Mouse (Mus musculus) CD8-positive naive resting alpha-beta T cell, adult 2 months (primary cell): ENCODE measurements around the gene Ablim1.

ENCODE experiments used
- DNase-seq, 2 experiments: peaks; one replicate each; pipeline ENCODE4 v3.0.0; 2022; ENCODE audit warnings: low read depth in 2 of 2, low spot score in 2 of 2

The Ablim1 gene

GRCm38 (mm10) chr19:57081536-57081935, 233.2 kb downstream of the Ablim1 start:
- no peak for DNase-seq

DNA sequence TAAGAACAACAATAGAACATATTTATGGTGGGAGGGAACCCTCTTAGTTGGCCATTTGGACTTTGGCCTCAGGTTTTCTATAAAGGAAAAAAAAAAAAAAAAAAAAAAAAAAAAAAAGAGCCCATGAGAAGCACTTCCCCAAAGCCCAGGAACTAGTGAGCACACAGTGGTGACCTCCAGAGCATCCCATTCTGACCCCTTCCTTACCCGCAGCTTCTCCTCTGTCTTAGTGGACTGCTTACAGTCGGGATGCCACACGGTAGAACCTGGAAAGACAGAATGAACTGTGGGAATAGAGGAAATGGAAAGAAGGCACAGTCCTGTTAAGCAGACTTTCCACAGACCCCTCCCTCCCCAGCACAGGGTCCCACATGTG, 235.1 kb downstream of the Ablim1 start:
- no peak for DNase-seq

GRCm38 (mm10) chr19:57078867-57079605, 235.7 kb downstream of the Ablim1 start:
- no peak for DNase-seq

DNA sequence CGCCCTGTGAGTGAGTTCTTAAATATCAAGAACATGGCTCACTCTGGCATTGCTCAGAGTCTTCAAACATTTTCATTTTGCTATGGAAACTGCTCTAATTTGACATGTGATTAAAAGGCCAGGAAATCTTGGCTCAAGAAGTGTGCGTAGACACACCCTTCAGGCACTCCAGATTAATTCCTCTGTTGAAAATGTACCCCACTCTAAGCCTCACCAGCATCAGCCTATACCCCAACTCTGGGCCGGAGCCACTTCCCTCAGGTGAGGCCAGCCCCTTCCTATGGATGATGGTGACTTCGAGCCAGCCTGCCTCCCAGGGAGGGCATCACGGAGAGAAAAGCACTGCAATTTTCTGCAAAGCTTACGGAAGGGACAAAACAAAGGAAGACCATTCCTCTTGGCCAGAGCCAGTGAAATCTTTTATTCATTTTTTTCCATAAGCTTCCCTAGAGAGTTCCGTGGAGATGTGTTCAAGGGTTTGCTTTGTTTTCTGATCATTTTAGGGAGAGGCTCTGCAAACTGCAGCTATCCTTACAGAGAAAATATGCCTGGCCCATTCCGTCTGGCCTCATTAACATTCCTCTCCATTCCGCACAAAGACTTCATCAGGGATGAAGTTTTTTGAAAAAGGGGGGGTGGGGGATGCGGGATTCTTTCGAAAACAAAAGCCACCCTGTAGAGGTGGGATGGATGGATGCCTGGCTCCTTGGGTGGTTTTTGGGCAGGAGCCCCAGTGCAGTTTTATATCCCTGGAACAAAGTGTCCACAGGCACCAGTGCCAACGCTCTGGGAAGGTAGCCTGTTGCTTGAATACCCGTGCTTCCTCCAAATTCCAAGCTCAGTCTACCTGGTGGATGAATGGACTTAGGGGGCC, 236.7 kb downstream of the Ablim1 start:
- DNase-seq: no peak

DNA sequence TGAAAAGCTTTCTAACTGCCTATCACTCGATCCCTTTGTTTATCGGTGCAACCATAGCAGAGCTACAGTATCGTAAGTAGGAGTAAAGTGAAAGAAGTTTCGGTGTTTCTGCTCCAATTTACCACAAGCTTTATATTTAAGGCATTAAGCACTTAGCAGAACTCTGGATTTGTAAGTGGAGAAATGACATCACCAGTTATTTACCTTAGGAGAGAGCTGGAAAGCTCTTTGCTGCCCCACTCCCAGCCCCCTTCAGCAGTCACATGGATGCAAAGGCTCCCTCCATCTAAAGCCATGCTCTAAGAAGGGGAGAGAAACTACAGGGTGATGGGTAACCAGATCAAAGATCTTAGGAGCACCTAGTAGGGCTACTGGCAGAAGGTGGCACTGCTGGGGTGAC, 241.3 kb downstream of the Ablim1 start:
- DNase-seq: no peak

GRCm38 (mm10) chr19:57072756-57073155, 242.0 kb downstream of the Ablim1 start:
- DNase-seq: peak; percentile 25 to 47

DNA sequence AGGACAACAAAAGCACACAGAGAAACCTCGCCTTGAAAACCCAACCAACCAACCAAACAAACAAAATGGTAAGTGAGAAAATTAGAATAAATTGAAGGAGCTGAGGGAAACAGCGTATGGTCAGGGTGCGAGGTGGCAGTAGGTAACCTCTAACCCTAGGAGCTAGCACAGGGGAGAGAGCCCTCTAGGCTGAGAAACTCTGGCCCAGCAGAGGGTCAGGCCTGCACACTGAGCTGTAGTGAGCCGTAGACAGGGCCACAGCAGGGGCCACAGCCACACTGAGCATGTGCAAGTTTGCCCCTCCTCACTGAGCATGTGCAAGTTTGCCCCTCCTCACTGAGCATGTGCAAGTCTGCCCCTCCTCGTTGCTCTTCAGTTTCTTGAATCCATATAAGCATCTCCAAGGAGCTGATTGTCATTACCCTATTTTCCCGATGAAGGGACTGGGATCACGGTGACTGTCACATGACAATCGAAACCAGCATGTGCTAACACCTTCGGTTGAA, 247.6 kb downstream of the Ablim1 start:
- DNase-seq: no peak

GRCm38 (mm10) chr19:57066313-57066712, 248.4 kb downstream of the Ablim1 start:
- peak; percentile 60 to 75 for DNase-seq

DNA sequence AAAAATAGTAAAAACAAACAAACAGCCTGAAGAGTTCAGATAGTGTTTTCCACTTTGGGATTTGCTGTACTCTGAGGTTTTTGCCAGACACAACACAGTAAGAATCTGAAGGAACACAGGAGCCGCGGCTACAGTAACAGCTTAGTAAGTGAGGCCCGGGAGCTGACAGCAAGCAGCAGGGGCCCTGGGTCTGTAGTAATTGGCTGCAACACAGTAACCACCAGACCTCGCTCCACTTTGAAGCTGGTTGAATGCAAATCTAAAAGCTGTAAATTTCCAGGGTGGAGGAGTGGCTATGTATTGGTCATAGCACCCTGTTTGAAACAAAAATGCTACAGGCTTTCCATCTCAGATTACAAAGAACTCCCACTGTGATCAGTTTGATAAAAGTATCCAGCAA, 252.0 kb downstream of the Ablim1 start:
- no peak for DNase-seq

DNA sequence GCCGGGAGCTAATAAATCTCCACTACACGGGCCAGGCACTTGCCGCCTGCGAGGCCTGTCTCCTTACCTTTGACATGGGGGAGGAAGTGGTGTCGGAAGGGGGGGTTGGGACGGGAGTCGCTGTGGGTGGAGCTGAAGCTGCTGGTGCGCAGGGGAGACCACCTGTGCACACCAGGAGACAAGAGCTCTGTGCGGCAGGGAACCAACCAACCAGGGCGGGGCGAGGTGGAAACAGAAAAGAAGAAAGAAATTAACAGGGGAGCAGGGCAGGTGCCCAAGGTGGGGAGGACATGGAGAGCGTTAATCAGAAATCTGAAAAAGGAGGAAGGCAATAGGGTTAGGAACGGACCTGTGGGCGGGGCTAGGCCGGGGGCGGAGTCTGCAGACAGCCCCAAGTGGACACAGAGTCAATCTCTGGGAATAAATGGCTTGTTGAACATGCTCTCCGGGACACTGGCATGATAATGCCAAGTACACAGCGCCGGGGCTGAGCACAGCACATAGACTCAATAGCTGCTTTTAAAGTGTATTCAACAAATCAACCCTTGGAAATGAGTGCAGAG, 255.6 kb downstream of the Ablim1 start:
- no peak for DNase-seq

GRCm38 (mm10) chr19:57057568-57057967, 257.2 kb downstream of the Ablim1 start:
- DNase-seq: no peak

GRCm38 (mm10) chr19:57055215-57056120, 259.3 kb downstream of the Ablim1 start:
- DNase-seq: no peak

DNA sequence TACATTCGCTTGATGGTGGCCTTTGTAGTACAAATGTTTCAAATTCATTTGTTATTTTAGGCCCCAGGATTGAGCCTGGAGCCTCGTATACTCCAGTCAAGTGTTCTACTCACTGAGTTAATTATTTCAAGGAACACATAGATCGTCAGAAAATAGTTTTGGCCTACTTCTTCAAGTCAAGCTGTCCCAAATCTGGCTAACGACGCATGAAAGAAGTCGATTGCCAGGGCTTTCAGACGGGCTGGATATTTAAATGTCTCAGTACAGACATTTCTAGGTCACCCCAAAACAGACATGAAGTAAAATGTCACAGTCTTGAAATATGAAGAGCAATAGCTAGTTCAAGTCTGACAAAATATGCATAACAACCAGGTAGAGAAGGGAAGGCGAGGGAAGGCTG, 261.8 kb downstream of the Ablim1 start:
- DNase-seq: no peak

GRCm38 (mm10) chr19:57052016-57052415, 262.7 kb downstream of the Ablim1 start:
- no peak for DNase-seq

DNA sequence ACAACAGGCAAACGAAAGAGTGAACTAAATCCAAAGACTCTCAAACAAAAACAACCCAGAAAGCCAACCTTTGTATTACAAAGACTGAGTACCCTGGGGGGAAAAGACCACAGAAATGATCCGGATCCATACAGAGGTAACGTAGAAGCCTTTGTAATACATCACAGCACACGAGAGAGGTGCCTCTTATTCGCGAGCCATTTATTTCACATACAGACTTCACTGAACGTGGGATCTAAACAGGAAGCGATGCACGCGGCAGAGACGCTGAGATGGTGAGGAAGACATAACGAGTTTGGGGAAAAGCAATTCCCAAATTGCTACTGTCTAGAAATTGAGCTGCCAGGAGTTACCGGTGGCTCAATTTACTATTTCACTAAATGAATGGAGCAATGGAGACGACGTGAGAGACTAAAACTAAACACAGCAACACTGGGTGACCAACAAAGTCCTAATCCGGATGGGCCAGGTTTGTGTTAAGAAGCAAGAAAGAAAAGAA, 265.1 kb downstream of the Ablim1 start:
- no peak for DNase-seq

GRCm38 (mm10) chr19:57047671-57048320, 266.9 kb downstream of the Ablim1 start:
- no peak for DNase-seq

DNA sequence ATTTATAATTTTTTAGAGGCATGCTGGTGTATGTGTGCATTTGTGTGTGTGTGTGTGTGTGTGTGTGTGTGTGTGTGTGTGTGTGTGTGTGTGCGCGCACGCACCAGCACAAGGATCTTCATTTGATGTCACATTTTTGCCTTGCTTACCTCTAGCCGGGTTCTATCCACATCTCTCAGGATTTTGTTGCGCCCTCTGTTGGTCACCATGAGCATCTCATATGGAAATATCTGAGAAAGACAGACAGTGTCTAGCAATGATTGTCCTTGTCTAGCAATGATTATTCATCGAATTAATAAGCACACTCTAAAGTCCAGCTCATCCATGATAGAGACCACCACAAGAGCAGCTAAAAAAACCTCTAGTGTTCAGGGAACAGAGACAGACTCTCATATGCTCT, 275.5 kb downstream of the Ablim1 start:
- peak in 1 of 2 experiments; percentile 29 for DNase-seq

- DNase-seq: no peak
Measured at GRCm38 (mm10) chr19:57036860-57037259, 277.9 kb downstream of the Ablim1 start.

DNA sequence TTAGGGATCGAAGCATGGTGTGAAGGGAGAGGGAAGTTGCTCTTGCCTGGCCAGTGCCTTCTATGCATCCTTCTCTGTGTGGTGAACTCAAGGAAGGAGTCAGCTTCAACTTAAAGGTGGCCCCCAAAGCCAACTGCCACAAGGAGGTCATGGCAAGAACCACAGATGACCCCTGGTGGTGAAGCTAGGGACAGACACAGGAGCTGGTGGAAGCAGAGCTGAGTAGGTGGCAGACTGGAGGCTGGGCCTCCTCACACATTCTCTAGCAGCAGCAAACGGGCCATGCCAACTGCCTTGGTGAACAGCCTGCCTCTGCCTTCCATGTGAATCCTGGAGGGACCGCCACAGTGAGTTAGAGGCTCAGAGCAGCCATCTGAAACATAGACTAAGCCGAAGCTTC, 283.1 kb downstream of the Ablim1 start:
- peak; percentile 41 to 45 for DNase-seq

- DNase-seq: no peak
Measured at GRCm38 (mm10) chr19:57029461-57029860, 285.3 kb downstream of the Ablim1 start.
